Mouse (Mus musculus): ENCODE results near the gene Rcc1l. TPM values are rescaled to one million over a fixed set of nuclear protein-coding genes. Genes with fewer than 3 reads are reported as not detected.

Rcc1l gene
- total RNA-seq, 2 experiments from 2014 or later: 19.7 to 24.1 TPM

DNA sequence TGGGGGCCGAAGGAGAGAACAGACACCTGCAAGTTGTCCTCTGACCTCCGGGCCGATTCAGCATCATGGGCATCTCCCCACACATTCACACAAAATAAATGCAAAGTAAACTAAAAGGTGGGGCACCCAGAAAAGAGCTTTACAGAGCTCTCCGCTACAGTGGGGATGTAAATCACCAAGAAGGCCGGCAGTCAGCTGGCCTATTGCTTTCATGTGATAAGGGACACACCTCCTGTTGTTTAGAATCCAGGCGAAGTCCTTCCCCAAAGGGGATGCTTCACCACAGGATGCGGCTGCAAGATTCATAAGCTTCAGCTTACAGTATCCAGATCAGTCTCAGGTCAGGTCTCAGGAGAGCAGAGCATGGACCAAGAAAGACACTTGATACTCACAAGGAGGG is 2.0 kb upstream of the Rcc1l start:
- no peak for DNase-seq
- intact Hi-C loops (cut with DNase I): no loop called here

DNA sequence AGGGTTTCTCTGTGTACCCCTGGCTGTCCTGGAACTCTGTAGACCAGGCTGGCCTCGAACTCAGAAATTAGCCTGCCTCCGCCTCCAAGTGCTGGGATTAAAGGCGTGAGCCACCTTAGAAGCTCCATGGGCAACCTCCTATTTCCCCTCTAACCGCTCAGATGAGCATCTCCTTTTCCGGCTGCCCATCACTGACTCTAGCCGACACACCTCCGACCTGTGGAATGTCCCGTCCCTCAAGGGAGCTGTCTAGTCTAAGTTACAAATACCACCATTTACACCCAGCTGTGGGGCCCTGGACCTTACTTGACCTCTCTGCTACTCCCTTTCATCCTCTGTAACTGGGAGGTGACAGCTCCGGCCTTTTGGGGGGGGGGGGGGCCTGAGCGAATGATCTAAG is 878 bp downstream of the Rcc1l start:
- intact Hi-C loops (cut with DNase I): no loop called here
- DNase-seq: no peak

DNA sequence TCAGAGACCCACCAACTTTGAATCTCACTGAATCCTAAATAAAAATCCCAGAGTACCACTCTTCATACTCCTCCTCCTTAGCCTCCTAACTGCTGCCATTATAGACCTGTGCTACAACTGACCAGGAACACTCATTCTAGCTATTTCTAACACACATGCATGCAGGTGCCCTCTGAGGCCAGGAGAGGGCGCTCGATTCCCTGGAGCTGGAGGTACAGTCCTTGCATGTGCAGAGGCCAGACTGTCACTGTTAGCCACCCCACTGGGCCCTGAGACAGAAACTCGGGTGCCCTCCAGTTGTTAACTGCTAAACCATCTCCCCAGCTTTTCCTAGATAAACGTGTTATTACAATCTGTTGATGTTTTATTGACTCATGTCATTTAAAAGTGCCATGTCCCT is 3.4 kb downstream of the Rcc1l start:
- no peak for DNase-seq
- intact Hi-C loops (cut with DNase I): no loop called here

DNA sequence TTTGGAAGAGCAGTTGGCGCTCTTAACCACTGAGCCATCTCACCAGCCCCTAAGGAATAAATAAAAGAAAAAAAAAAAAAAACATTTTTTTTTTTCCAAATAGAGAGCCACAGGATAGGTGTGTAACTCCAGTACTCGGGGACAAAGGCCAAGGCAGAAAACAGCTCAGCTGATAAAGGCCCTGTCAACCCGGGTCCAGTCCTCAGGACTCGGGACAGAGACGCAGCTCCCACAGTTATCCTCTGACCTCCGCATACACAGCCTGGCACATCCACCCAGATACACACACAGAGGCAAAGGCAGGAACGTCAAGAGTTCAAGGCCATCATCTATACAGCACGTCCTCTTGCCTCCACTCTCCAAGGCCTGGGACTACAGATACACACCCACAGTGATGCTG is 6.4 kb downstream of the Rcc1l start:
- DNase-seq: no peak
- intact Hi-C loops (cut with DNase I): no loop called here

GRCm38 (mm10) chr5:134169231-134169630 is 7.3 kb downstream of the Rcc1l start:
- intact Hi-C loops (cut with DNase I): no loop called here
- no peak for DNase-seq

GRCm38 (mm10) chr5:134168033-134168432 is 8.5 kb downstream of the Rcc1l start:
- intact Hi-C loops (cut with DNase I): no loop called here
- DNase-seq: no peak

DNA sequence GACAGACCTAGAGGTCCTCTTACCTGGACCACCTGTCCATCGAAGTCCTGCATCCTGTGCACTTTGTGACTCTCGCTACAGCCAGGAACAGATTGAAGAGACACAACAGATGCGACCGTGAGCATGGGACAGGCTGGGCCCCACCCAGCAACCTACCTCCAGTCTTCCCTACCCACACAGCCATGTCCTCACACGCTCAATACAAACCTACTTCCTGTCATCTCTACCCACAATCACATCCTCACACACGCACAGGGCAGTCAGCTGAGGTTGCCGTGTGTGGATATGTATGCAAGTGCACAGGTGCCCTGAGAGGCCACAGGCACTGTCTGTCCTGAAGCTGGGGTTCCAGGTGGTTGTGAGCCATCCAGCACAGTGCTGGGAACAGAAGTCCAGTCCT is 9.9 kb downstream of the Rcc1l start:
- no peak for DNase-seq
- intact Hi-C loops (cut with DNase I): no loop called here

GRCm38 (mm10) chr5:134164688-134165087 is 11.9 kb downstream of the Rcc1l start:
- intact Hi-C loops (cut with DNase I): no loop called here
- no peak for DNase-seq

GRCm38 (mm10) chr5:134155916-134156466 is 20.6 kb downstream of the Rcc1l start:
- DNase-seq: no peak
- intact Hi-C loops (cut with DNase I): no loop called here

DNA sequence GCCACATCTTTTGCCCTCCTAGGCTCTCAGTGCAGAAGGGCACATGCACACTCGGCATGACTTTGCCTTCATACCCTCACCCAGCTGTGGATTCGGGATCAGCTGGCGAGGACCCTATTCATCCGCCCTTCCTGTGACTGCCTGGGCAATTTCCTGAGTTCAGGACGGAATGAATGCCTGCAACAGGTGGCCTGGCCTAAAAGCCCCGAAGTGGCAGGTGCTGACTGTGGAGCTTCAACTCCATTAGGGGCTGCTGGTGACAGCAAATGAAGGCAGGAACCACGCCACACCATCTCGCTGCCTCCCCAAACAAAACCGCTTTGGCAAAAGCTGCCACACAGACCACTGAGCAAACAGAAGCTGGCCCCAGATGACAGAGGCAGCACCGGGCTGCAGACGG is 24.7 kb downstream of the Rcc1l start:
- DNase-seq: no peak
- intact Hi-C loops (cut with DNase I): no loop called here

DNA sequence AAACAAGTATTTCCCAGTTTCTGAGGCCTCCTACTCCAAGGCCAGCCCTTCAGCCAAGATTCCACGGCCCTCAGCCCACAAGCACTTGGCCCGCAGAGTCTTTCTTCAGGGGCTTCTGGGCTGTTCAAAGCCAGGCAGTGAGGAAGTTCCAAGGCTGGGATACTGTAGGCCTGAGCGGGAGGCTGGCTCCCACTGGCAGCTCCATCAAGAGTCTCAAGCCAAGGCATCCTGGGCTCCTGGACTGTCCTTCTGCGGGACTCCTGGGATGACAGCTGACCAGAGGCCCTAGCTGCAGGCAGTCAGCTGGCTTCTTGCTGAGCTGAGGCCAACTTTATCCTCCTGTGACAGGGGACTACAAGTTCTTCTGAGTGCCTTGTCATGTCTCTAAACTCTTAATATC is 28.4 kb downstream of the Rcc1l start:
- intact Hi-C loops (cut with DNase I): no loop called here
- peak; percentile 21 to 31 for DNase-seq

GRCm38 (mm10) chr5:134147194-134147753 is 29.3 kb downstream of the Rcc1l start:
- intact Hi-C loops (cut with DNase I): no loop called here

GRCm38 (mm10) chr5:134144986-134145385 is 31.6 kb downstream of the Rcc1l start:
- intact Hi-C loops (cut with DNase I): no loop called here
- no peak for DNase-seq

More at GRCm38 (mm10) chr5:134147194-134147753, 29.3 kb downstream of the Rcc1l start:
- DNase-seq: no peak

DNA sequence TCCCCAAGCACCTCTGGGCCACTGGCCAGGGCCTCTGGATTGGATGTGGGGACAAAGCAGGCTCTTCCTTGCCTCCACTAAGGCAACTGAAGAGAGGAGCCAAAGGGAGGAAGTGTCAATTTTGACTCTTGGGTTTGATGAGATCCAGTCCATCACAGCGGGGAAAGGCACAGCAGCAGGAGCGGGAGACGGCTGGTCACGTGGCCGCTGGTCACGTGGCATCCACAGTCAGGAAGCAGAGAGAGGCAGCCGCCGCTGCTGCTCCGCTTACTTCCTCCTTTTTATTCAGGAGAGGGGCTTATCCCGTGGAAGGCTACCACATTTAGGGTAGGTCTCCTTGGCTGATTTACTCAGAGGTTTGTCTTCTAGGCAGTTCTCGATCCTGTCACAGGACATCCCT is 34.2 kb downstream of the Rcc1l start:
- no peak for DNase-seq
- intact Hi-C loops (cut with DNase I): no loop called here

DNA sequence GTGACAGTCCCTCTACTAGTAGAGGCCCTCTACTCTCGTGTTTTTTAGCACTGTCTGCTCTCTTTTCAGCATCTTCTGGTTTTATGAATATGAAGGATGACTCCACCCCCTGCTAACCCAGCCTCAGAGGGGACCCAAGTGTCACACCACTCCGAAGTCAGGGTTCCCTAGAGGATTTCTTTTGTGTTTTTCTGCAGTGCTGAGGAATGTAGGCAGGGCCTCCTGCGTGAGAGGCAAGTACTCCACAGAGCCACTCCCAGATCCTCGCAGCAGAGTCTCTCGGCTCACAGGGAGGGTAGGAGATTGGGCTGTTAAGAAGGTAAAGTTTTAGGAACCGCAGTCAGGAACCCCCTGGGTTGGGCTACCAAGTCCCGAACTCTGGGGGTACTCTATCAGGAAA is 35.3 kb downstream of the Rcc1l start:
- intact Hi-C loops (cut with DNase I): no loop called here
- DNase-seq: no peak

- no peak for DNase-seq
- intact Hi-C loops (cut with DNase I): no loop called here
Observed at GRCm38 (mm10) chr5:134139429-134139828, 37.1 kb downstream of the Rcc1l start.

DNA sequence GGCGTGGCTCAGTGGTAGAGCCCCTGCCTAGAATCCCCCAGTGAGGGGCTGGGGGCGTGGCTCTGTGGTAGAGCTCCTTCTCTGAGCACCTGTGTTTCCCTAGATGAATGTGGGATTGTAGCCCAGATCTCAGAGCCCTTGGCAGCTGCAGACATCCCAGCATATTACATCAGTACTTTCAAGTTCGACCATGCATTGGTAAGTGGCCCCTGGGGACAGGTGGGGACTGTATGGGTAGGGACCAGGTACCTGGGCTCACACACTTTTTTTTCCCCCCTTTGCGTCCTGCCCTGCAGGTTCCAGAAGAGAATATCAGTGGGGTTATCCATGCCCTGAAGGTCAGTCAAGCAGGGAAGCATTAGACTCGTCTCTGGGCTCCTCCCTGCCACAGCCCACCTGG is 38.6 kb downstream of the Rcc1l start:
- DNase-seq: no peak
- intact Hi-C loops (cut with DNase I): no loop called here

GRCm38 (mm10) chr5:134136022-134136421 is 40.6 kb downstream of the Rcc1l start:
- intact Hi-C loops (cut with DNase I): no loop called here
- DNase-seq: no peak

DNA sequence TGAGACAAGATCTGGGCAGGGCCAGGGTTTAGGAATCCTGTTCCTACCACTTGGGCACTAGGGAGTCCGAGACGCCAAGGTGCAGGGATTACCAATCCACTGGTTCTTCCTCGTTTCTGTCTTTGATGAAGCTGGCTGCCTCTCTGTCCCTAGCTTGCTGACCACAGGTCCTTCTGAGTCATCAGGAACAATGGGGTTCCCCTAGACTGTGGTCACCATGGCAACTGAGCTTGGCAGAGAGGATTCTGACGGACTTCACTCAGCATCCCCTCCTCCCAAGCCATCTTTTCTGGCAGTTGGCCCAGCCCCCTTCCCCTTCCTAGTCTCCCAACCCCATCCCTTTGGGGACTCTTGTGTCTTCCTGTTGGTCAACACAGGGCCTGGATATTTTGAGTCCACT is 45.0 kb downstream of the Rcc1l start:
- DNase-seq: no peak
- intact Hi-C loops (cut with DNase I): no loop called here

- DNase-seq: no peak
- intact Hi-C loops (cut with DNase I): no loop called here
Observed at GRCm38 (mm10) chr5:134126232-134126631, 50.3 kb downstream of the Rcc1l start.

DNA sequence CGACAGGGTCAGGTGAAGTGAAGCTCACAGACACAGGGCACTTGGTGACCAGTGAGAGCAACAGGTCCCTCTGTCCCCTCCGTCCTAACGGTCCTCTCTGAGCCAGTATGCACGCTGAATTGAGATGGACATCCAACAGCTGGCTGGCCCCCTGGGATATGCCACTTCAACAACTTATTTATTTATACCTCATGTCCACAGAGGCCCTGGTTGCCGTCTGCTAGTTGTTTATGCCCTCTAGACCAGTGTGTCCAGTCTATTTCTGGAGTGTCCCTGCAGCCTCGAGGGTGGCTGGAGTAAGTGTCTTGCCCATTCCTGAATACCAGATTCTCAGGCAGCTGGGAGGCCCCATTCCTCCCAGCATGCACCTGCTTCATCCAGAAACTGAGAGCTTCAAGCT is 52.7 kb downstream of the Rcc1l start:
- DNase-seq: peak; percentile 28 to 63
- intact Hi-C loops (cut with DNase I): no loop called here

DNA sequence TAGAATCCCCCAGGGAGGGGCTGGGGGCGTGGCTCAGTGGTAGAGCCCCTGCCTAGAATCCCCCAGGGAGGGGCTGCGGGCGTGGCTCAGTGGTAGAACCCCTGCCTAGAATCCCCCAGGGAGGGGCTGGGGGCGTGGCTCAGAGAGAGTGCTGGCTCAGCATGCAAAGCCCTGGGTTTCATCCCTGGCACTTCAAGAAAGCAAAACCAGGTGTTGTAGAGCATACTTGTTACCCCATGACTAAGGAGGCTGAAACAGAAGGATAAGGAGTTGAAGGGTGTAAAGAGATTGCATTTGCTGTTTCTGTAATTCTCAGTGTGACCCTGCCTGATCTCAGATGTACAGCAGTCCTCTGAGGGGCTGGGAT is 54.7 kb downstream of the Rcc1l start:
- DNase-seq: no peak
- intact Hi-C loops (cut with DNase I): no loop called here
